16 mouse cellular contexts compared by ENCODE assay signal in the genomic region with DNA sequence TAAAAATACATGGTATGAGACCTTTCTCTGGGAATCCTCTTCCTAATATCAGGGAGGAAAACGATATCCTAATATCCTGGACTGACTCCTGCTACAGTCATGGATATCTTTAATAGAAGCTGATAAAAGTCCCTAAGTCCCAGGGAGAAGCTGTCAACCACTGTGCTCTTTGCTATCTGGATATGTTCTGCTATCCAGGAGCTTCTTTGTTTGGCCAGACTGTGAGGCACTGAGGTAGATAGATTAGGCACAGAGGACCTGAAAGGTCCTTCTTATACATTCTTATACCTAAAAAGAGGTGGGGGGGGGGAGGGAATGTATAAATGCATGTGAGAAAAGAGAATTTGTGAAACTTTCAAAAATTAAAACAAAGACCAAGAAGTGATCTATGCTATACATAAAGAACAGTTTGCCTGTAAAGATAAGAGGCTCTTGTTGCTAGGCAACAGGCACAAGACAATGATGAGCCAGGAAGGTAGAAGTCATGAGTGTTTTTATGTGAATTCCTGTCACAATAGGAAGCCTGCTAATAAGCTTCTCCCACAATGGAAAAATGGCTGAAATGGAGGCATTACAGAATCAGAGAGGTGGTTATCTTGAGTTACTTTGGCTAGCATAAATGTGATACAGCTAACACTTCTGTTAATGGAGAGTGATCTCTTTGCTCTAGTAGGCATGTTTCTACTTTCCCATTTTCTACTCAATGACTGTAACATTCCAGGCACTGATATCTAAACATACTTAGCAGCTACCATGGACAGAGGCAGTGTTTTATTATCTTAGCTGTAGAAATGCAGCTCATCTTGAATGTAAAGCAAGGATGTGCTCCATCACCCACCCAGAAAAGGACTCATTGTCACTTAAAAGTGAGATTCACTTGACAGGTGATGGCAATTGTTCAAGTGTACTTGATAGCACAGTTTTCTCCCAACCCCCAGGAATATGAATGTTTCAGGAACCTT.
DNase-seq lines count a peak whose midpoint lies in the region; ATAC-seq and TF ChIP-seq lines count a peak whose summit lies in the region.
"Had no signal": no experiment of that assay in that cellular context is flagged by ENCODE, and none has a peak within 500 bp of the region (broad histone marks: within the 10 kb centered on the region; RNA-seq: fewer than 3 reads in every experiment).

No protein-coding gene starts in this region.

- H3K4me3 ChIP-seq in hindbrain, embryonic 13.5 days = no peak overlapping the region
- no peak overlapping the region for H3K4me3 ChIP-seq in hindbrain, embryonic 11.5 days (ENCODE audit: low read depth, low read length)
- no peak overlapping the region for H3K4me3 ChIP-seq in forebrain, embryonic 16.5 days (replicated peaks; ENCODE audit: low read length)
- no peak overlapping the region for H3K4me3 ChIP-seq in midbrain, postnatal 0 days (ENCODE audit: low read depth, low read length)
- H3K4me3 ChIP-seq in liver, embryonic 12.5 days = no peak overlapping the region
- H3K4me3 ChIP-seq: embryonic facial prominence, embryonic 15.5 days had no signal

- no peaks in the 10 kb centered on the region for H3K27me3 ChIP-seq in hindbrain, embryonic 13.5 days
- H3K27me3 ChIP-seq in hindbrain, embryonic 11.5 days (ENCODE audit: control insufficient read depth, insufficient read depth, low read length) = no peaks in the 10 kb centered on the region
- no peaks in the 10 kb centered on the region for H3K27me3 ChIP-seq in forebrain, embryonic 16.5 days (replicated peaks; ENCODE audit: control insufficient read depth, insufficient read depth, low read length)
- H3K27me3 ChIP-seq in midbrain, postnatal 0 days (ENCODE audit: insufficient read depth, low read length) = no peaks in the 10 kb centered on the region
- H3K27me3 ChIP-seq in liver, embryonic 12.5 days (replicated peaks) = no peaks in the 10 kb centered on the region
- H3K27me3 ChIP-seq: embryonic facial prominence, embryonic 15.5 days had no signal

- DNase-seq in hindbrain, embryonic 11.5 days (ENCODE audit: low spot score) = no peak
- peak; percentile 40 for DNase-seq in brain, adult 2 months (ENCODE audit: low read depth, low spot score)
- peak; percentile 60 for DNase-seq in midbrain, postnatal 0 days (ENCODE audit: low spot score)
- no peak for DNase-seq in left cerebral cortex, adult 11 months (ENCODE audit: low spot score)
- DNase-seq in layer of hippocampus, adult 8-10 months (ENCODE audit: low spot score in 2 of 2) = no peak
- DNase-seq: cerebellum, adult 9-11 months; heart, adult 11 months; kidney, postnatal 25 days; layer of hippocampus, postnatal 36 days; lung, postnatal 4 days; right cerebral cortex, postnatal 4 days had no signal

- ATAC-seq in hindbrain, embryonic 13.5 days (ENCODE audit: low FRiP score) = peak; percentile 84
- no peak for ATAC-seq in hindbrain, embryonic 11.5 days (ENCODE audit: low FRiP score)
- ATAC-seq in forebrain, embryonic 16.5 days = peak; percentile 85
- ATAC-seq in midbrain, postnatal 0 days (ENCODE audit: low FRiP score) = peak; percentile 79
- no peak for ATAC-seq in liver, embryonic 12.5 days

- H3K4me1 ChIP-seq in hindbrain, embryonic 13.5 days (replicated peaks) = peaks cover 12% of the 10 kb centered on the region; the same call in 1 of the 2 replicates
- H3K4me1 ChIP-seq in hindbrain, embryonic 11.5 days (replicated peaks; ENCODE audit: control insufficient read depth, insufficient read depth, low read length) = no peaks in the 10 kb centered on the region
- H3K4me1 ChIP-seq in forebrain, embryonic 16.5 days (replicated peaks; ENCODE audit: control insufficient read depth, insufficient read depth, low read length) = no peaks in the 10 kb centered on the region; the same call in 1 of the 2 replicates
- no peaks in the 10 kb centered on the region for H3K4me1 ChIP-seq in midbrain, postnatal 0 days (ENCODE audit: insufficient read depth, low read length)
- H3K4me1 ChIP-seq in liver, embryonic 12.5 days = no peaks in the 10 kb centered on the region
- H3K4me1 ChIP-seq: embryonic facial prominence, embryonic 15.5 days had no signal

- H3K4me2 ChIP-seq in hindbrain, embryonic 13.5 days = no peak overlapping the region
- H3K4me2 ChIP-seq in hindbrain, embryonic 11.5 days (replicated peaks; ENCODE audit: low read depth, low read length) = no peak overlapping the region
- H3K4me2 ChIP-seq in forebrain, embryonic 16.5 days (ENCODE audit: low read length) = no peak overlapping the region
- no peak overlapping the region for H3K4me2 ChIP-seq in midbrain, postnatal 0 days (ENCODE audit: low read depth, low read length, poor library complexity, severe bottlenecking)
- no peak overlapping the region for H3K4me2 ChIP-seq in liver, embryonic 12.5 days
- H3K4me2 ChIP-seq: embryonic facial prominence, embryonic 15.5 days had no signal

- no peak overlapping the region for H3K9ac ChIP-seq in hindbrain, embryonic 13.5 days
- H3K9ac ChIP-seq in hindbrain, embryonic 11.5 days (ENCODE audit: low read depth, low read length) = no peak overlapping the region
- no peak overlapping the region for H3K9ac ChIP-seq in forebrain, embryonic 16.5 days (replicated peaks; ENCODE audit: low read depth, low read length)
- no peak overlapping the region for H3K9ac ChIP-seq in midbrain, postnatal 0 days (replicated peaks; ENCODE audit: low read length, poor library complexity, severe bottlenecking)
- H3K9ac ChIP-seq in liver, embryonic 12.5 days = no peak overlapping the region
- H3K9ac ChIP-seq: embryonic facial prominence, embryonic 15.5 days had no signal

- 73% methylated on average over 1 of the region's 1 CpGs for WGBS in hindbrain, embryonic 13.5 days
- 73% methylated on average over 1 of the region's 1 CpGs for WGBS in hindbrain, embryonic 11.5 days
- 82% methylated on average over 1 of the region's 1 CpGs for WGBS in forebrain, embryonic 16.5 days
- 40% methylated on average over 1 of the region's 1 CpGs for WGBS in midbrain, postnatal 0 days
- WGBS in liver, embryonic 12.5 days (ENCODE audit: insufficient replicate concordance) = 45% methylated on average over 1 of the region's 1 CpGs

- H3K27ac ChIP-seq in hindbrain, embryonic 13.5 days = peak overlapping the region; percentile 67
- H3K27ac ChIP-seq in hindbrain, embryonic 11.5 days (ENCODE audit: low read depth, low read length) = no peak overlapping the region
- H3K27ac ChIP-seq in forebrain, embryonic 16.5 days (ENCODE audit: low read length) = 0 out of 2 replicates have a peak overlapping the region, but pooled peaks have one; percentile 41
- peak overlapping the region; percentile 52 for H3K27ac ChIP-seq in midbrain, postnatal 0 days (ENCODE audit: low read depth, low read length)
- H3K27ac ChIP-seq in liver, embryonic 12.5 days = no peak overlapping the region
- H3K27ac ChIP-seq: embryonic facial prominence, embryonic 15.5 days had no signal

- no peaks in the 10 kb centered on the region for H3K9me3 ChIP-seq in hindbrain, embryonic 13.5 days
- H3K9me3 ChIP-seq in hindbrain, embryonic 11.5 days (ENCODE audit: control insufficient read depth, low read length) = no peaks in the 10 kb centered on the region
- no peaks in the 10 kb centered on the region for H3K9me3 ChIP-seq in forebrain, embryonic 16.5 days (ENCODE audit: control insufficient read depth, low read length)
- H3K9me3 ChIP-seq in midbrain, postnatal 0 days (ENCODE audit: low read length) = no peaks in the 10 kb centered on the region
- H3K9me3 ChIP-seq in liver, embryonic 12.5 days (replicated peaks) = no peaks in the 10 kb centered on the region
- H3K9me3 ChIP-seq: embryonic facial prominence, embryonic 15.5 days; G1E had no signal

- no peak for TF ChIP-seq CTCF in midbrain, postnatal 0 days (IDR thresholded peaks at IDR 0.05)

- no peaks in the 10 kb centered on the region for H3K36me3 ChIP-seq in hindbrain, embryonic 13.5 days
- H3K36me3 ChIP-seq in hindbrain, embryonic 11.5 days (ENCODE audit: control insufficient read depth, insufficient read depth, low read length) = no peaks in the 10 kb centered on the region
- H3K36me3 ChIP-seq in forebrain, embryonic 16.5 days (ENCODE audit: control insufficient read depth, insufficient read depth) = no peaks in the 10 kb centered on the region
- H3K36me3 ChIP-seq in midbrain, postnatal 0 days (ENCODE audit: insufficient read depth, low read length) = no peaks in the 10 kb centered on the region
- no peaks in the 10 kb centered on the region for H3K36me3 ChIP-seq in liver, embryonic 12.5 days
- H3K36me3 ChIP-seq: embryonic facial prominence, embryonic 15.5 days; G1E had no signal

Comparison
In these comparisons a context has a peak if more than half of its experiments do, and no peak if none do; other contexts are left out.
1. ATAC-seq: peak in hindbrain, embryonic 13.5 days (single experiment), forebrain, embryonic 16.5 days (single experiment) and midbrain, postnatal 0 days (single experiment); none in hindbrain, embryonic 11.5 days (single experiment) and liver, embryonic 12.5 days (single experiment).
2. H3K27ac ChIP-seq: peak in hindbrain, embryonic 13.5 days (single experiment), forebrain, embryonic 16.5 days (single experiment) and midbrain, postnatal 0 days (single experiment); none in hindbrain, embryonic 11.5 days (single experiment) and liver, embryonic 12.5 days (single experiment).
3. DNase-seq: peak in brain, adult 2 months (single experiment) and midbrain, postnatal 0 days (single experiment); none in hindbrain, embryonic 11.5 days (single experiment), left cerebral cortex, adult 11 months (single experiment) and layer of hippocampus, adult 8-10 months (0 of 2).